Mouse (Mus musculus): ENCODE data around the gene Tada2a. TPM values are rescaled to one million over a fixed set of nuclear protein-coding genes. Genes with fewer than 3 reads are reported as not detected.

Gene Tada2a
- polyA plus RNA-seq, 1 experiment, result not detected

DNA sequence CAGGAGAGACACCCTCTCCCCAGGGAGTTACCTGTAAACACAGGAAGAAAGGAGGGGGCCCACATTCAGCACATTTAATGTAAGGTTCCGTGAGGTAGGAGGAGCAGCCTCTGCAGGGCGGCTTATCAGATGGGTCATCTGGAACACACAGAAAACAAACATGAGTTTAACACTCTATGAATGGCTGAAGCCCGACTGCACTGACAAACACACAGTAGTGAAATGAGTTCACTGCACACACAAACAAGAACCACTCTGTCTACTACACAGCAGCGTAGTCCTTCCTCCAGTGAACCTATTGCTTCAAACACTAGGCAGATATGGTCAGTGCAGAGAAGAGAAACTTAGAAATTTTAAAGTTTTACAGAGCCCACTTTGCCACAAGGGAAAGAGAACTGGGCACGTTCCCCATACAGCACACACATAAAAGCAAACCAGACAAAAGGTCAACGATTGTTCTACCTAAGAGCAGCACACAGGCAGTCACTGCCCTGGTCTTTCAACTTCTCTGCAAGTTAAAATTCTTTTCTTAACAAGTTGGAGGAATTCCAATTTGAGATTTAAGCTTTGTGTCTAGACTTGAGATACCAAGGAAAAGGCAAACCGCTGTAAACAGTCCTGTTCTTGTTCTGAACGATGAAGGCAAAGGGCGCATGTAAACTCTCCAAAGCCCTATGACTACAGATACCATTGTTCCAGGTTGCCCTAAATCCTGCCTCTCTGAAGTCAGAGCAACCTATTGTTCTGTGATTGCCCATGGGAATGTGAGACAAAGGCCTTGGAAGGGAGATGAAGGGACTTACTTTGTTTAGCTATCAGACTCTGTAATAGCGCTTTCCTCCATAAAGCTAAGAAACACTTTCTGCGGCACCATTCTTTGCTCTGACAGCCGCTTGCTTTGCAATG, 8.1 kb downstream of the Tada2a start:
- WGBS, result 75% methylated on average over 12 of the region's 12 CpGs
- no peak for TF ChIP-seq POLR2A (IDR thresholded peaks at IDR 0.05; ENCODE audit: insufficient read depth, low read depth, low read length)
- TF ChIP-seq CTCF (IDR thresholded peaks at IDR 0.05; ENCODE audit: insufficient read depth, low read depth, low read length), result no peak
- no peaks in the 10 kb centered on the region for H3K4me1 ChIP-seq (ENCODE audit: control insufficient read depth, insufficient read depth, low read length)
- no peak overlapping the region for H3K27ac ChIP-seq (ENCODE audit: insufficient read depth, low read depth, low read length)
- H3K4me3 ChIP-seq (ENCODE audit: insufficient read depth, low read depth, low read length), result no peak overlapping the region

DNA sequence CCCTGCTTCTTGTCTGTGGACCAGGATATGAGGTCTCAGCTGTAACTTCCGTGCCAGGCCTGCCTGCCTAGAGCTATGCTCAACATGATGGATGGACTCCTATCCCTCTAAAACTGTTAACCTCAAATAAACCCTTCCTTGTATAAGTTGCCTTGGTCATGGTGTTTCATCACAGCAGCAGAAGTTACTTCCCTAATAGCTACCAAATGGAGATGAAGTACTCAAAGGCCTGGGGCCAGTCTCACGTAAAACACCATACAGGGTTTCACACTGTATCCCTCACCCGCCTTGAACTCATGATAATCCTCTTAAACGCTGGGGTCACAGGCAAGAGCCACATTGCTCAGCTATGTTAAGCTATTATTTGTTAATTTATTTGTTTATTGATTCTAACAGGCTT, 12.0 kb downstream of the Tada2a start:
- WGBS, result 98% methylated on average over 4 of the region's 4 CpGs
- Histone ChIP-seq H3K4me1 (ENCODE audit: control insufficient read depth, insufficient read depth, low read length) (peaks cover 2% of the 10 kb centered on the region), H3K4me3 (ENCODE audit: insufficient read depth, low read depth, low read length) (no peak overlapping the region), H3K27ac (ENCODE audit: insufficient read depth, low read depth, low read length) (no peak overlapping the region)
- TF ChIP-seq CTCF (IDR thresholded peaks at IDR 0.05; ENCODE audit: insufficient read depth, low read depth, low read length) (no peak), POLR2A (IDR thresholded peaks at IDR 0.05; ENCODE audit: insufficient read depth, low read depth, low read length) (no peak)

DNA sequence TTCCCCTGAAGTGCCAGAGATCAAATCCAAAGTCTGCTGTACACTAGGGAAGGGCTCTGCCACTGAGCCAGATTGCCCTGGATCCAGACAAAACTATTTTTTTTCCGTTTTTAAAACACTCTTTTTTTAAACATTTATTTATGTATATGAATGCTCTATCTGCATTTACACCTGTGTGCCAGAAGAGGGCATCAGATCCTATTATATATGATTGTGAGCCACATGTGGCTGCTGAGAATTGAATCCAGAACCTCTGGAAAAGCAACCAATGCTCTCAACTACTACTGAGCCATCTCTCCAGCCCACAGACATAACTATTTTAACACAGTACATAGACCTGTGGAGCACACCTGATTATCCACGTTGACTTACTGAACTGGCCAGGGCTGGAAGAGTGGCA, 13.2 kb downstream of the Tada2a start:
- 65% methylated on average over 2 of the region's 2 CpGs for WGBS
- TF ChIP-seq POLR2A (IDR thresholded peaks at IDR 0.05; ENCODE audit: insufficient read depth, low read depth, low read length) (no peak), CTCF (IDR thresholded peaks at IDR 0.05; ENCODE audit: insufficient read depth, low read depth, low read length) (no peak)
- Histone ChIP-seq H3K4me3 (ENCODE audit: insufficient read depth, low read depth, low read length) (no peak overlapping the region), H3K27ac (ENCODE audit: insufficient read depth, low read depth, low read length) (no peak overlapping the region), H3K4me1 (ENCODE audit: control insufficient read depth, insufficient read depth, low read length) (peaks cover 3% of the 10 kb centered on the region)

DNA sequence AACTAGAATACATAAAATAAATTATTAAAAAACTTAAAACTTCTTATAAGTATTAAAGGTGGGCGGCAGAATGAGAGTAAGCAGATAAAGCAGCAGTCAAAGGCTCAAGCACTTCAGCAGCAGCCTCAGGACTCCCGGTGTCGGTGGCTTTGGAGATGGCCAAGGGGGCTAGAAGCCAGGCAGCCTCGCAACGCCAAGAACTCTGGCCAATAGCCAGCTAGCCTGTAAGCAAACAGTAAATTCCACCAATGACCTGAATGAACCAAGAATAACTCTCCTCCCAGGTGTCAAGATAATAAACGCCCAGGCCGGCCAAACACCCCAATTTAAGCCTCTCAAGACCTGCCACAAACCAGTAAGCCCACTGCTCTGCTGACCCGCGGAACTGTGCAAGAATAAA, 13.8 kb downstream of the Tada2a start:
- TF ChIP-seq CTCF (IDR thresholded peaks at IDR 0.05; ENCODE audit: insufficient read depth, low read depth, low read length), result no peak
- TF ChIP-seq POLR2A (IDR thresholded peaks at IDR 0.05; ENCODE audit: insufficient read depth, low read depth, low read length), result no peak
- Histone ChIP-seq H3K27ac (ENCODE audit: insufficient read depth, low read depth, low read length) (no peak overlapping the region), H3K4me3 (ENCODE audit: insufficient read depth, low read depth, low read length) (no peak overlapping the region), H3K4me1 (ENCODE audit: control insufficient read depth, insufficient read depth, low read length) (peaks cover 3% of the 10 kb centered on the region)
- 69% methylated on average over 9 of the region's 9 CpGs for WGBS

GRCm38 (mm10) chr11:84113623-84114022, 15.8 kb downstream of the Tada2a start:
- Histone ChIP-seq H3K27ac (ENCODE audit: insufficient read depth, low read depth, low read length) (no peak overlapping the region), H3K4me3 (ENCODE audit: insufficient read depth, low read depth, low read length) (no peak overlapping the region), H3K4me1 (ENCODE audit: control insufficient read depth, insufficient read depth, low read length) (peaks cover 3% of the 10 kb centered on the region)
- whole genome bisulfite sequencing, result 88% methylated on average over 5 of the region's 5 CpGs
- no peak for TF ChIP-seq CTCF (IDR thresholded peaks at IDR 0.05; ENCODE audit: insufficient read depth, low read depth, low read length)
- no peak for TF ChIP-seq POLR2A (IDR thresholded peaks at IDR 0.05; ENCODE audit: insufficient read depth, low read depth, low read length)

- no peak for TF ChIP-seq POLR2A (IDR thresholded peaks at IDR 0.05; ENCODE audit: insufficient read depth, low read depth, low read length)
- Histone ChIP-seq H3K27ac (ENCODE audit: insufficient read depth, low read depth, low read length) (no peak overlapping the region), H3K4me3 (ENCODE audit: insufficient read depth, low read depth, low read length) (no peak overlapping the region), H3K4me1 (ENCODE audit: control insufficient read depth, insufficient read depth, low read length) (no peaks in the 10 kb centered on the region)
- WGBS, result 85% methylated on average over 2 of the region's 2 CpGs
Observed at GRCm38 (mm10) chr11:84107137-84107536, 22.3 kb downstream of the Tada2a start.

DNA sequence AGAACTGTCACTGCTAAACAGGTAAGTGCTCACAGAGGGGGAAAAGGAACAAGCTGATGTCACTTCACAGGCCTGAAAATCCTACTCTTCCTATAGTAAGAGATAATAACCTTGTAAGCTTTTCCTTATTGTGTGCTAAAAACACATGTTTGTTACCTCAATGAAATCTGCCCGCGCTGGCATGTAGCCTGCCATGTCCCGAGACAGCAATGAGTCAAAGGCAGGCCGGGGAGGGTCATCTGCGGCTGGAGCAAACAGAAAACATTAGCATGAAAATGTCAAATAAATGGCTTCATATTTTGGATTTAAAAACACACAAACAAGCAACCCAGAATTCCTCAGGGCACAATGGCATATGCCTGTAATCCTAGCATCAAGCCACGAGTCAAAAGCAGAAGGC, 25.4 kb downstream of the Tada2a start:
- no peak overlapping the region for H3K4me3 ChIP-seq (ENCODE audit: insufficient read depth, low read depth, low read length)
- no peak overlapping the region for H3K27ac ChIP-seq (ENCODE audit: insufficient read depth, low read depth, low read length)
- WGBS, result 94% methylated on average over 6 of the region's 6 CpGs
- TF ChIP-seq CTCF (IDR thresholded peaks at IDR 0.05; ENCODE audit: insufficient read depth, low read depth, low read length), result no peak
- no peak for TF ChIP-seq POLR2A (IDR thresholded peaks at IDR 0.05; ENCODE audit: insufficient read depth, low read depth, low read length)
- H3K4me1 ChIP-seq (ENCODE audit: control insufficient read depth, insufficient read depth, low read length), result no peaks in the 10 kb centered on the region

GRCm38 (mm10) chr11:84101182-84101581, 28.2 kb downstream of the Tada2a start:
- H3K4me3 ChIP-seq (ENCODE audit: insufficient read depth, low read depth, low read length), result no peak overlapping the region
- TF ChIP-seq POLR2A (IDR thresholded peaks at IDR 0.05; ENCODE audit: insufficient read depth, low read depth, low read length) (no peak), CTCF (IDR thresholded peaks at IDR 0.05; ENCODE audit: insufficient read depth, low read depth, low read length) (no peak)
- H3K27ac ChIP-seq (ENCODE audit: insufficient read depth, low read depth, low read length), result no peak overlapping the region
- peaks cover 9% of the 10 kb centered on the region for H3K4me1 ChIP-seq (ENCODE audit: control insufficient read depth, insufficient read depth, low read length)

GRCm38 (mm10) chr11:84097251-84097998, 32.0 kb downstream of the Tada2a start:
- 20% methylated on average over 5 of the region's 5 CpGs for WGBS
- no peak for TF ChIP-seq POLR2A (IDR thresholded peaks at IDR 0.05; ENCODE audit: insufficient read depth, low read depth, low read length)
- Histone ChIP-seq H3K27ac (ENCODE audit: insufficient read depth, low read depth, low read length) (peak overlapping the region; percentile 78), H3K4me1 (ENCODE audit: control insufficient read depth, insufficient read depth, low read length) (peaks cover 15% of the 10 kb centered on the region), H3K4me3 (ENCODE audit: insufficient read depth, low read depth, low read length) (no peak overlapping the region)
